In genomic region chr1:136066621-136067020, GRCm38 (mm10) we compare ENCODE assay signal across 32 mouse cellular contexts. TPM values are rescaled to one million over a fixed set of nuclear protein-coding genes. Genes with fewer than 3 reads are reported as not detected.
DNase-seq lines count a peak whose midpoint lies in the region; ATAC-seq lines count a peak whose summit lies in the region.
"Had no signal": no experiment of that assay in that cellular context is flagged by ENCODE, and none has a peak within 500 bp of the region (broad histone marks: within the 10 kb centered on the region; RNA-seq: fewer than 3 reads in every experiment).

No protein-coding gene starts in this region.

- peak; percentile 36 for DNase-seq in embryonic facial prominence, embryonic 14.5 days (ENCODE audit: low spot score)
- no peak for DNase-seq in embryonic facial prominence, embryonic 10.5 days (ENCODE audit: low spot score)
- DNase-seq in gastrocnemius, adult 8-10 months (ENCODE audit: low spot score in 2 of 2): peak; percentile 69 to 84
- peak; percentile 78 for DNase-seq in gastrocnemius, postnatal 25 days
- peak; percentile 93 for DNase-seq in skeletal muscle tissue, adult 2 months (ENCODE audit: low read depth, low spot score)
- DNase-seq in spleen, adult 18-20 months: no peak
- DNase-seq in retina, postnatal 1 day: no peak
- DNase-seq in kidney, adult 18-20 months: no peak
- DNase-seq: adrenal gland, postnatal 10 days; adrenal gland, postnatal 36 days; cerebellum, adult 18-20 months; cerebellum, adult 9-10 months; cerebellum, postnatal 25 days; heart, adult 18-20 months; heart, postnatal 14 days; heart, postnatal 4 days had no signal

- H3K9ac ChIP-seq in embryonic facial prominence, embryonic 14.5 days (ENCODE audit: low read depth, low read length): no peak overlapping the region
- H3K9ac ChIP-seq: embryonic facial prominence, embryonic 13.5 days; forebrain, embryonic 13.5 days; heart, embryonic 13.5 days; hindbrain, embryonic 15.5 days had no signal

- no peak overlapping the region for H3K4me3 ChIP-seq in embryonic facial prominence, embryonic 14.5 days (ENCODE audit: low read depth, low read length)
- H3K4me3 ChIP-seq in embryonic facial prominence, embryonic 10.5 days: no peak overlapping the region
- H3K4me3 ChIP-seq: embryonic facial prominence, embryonic 13.5 days; forebrain, embryonic 10.5 days; forebrain, embryonic 13.5 days; heart, embryonic 10.5 days; heart, embryonic 13.5 days; hindbrain, embryonic 15.5 days had no signal

- H3K27me3 ChIP-seq in embryonic facial prominence, embryonic 14.5 days (replicated peaks; ENCODE audit: control insufficient read depth, insufficient read depth, low read length): no peaks in the 10 kb centered on the region
- H3K27me3 ChIP-seq in embryonic facial prominence, embryonic 10.5 days (replicated peaks; ENCODE audit: low read depth, poor library complexity, severe bottlenecking): no peaks in the 10 kb centered on the region
- H3K27me3 ChIP-seq: embryonic facial prominence, embryonic 13.5 days; forebrain, embryonic 13.5 days; heart, embryonic 13.5 days; hindbrain, embryonic 15.5 days had no signal

- no peaks in the 10 kb centered on the region for H3K9me3 ChIP-seq in embryonic facial prominence, embryonic 14.5 days (ENCODE audit: control insufficient read depth, low read length)
- no peaks in the 10 kb centered on the region for H3K9me3 ChIP-seq in embryonic facial prominence, embryonic 10.5 days
- H3K9me3 ChIP-seq: embryonic facial prominence, embryonic 13.5 days; forebrain, embryonic 10.5 days; forebrain, embryonic 13.5 days; G1E; heart, embryonic 10.5 days; heart, embryonic 13.5 days; hindbrain, embryonic 15.5 days had no signal

- no peak for ATAC-seq in embryonic facial prominence, embryonic 14.5 days (ENCODE audit: low read depth)
- ATAC-seq: forebrain, embryonic 13.5 days; forebrain, embryonic 16.5 days; intestine, postnatal 0 days; Patski had no signal

- WGBS in embryonic facial prominence, embryonic 14.5 days: 40% methylated on average over 1 of the region's 1 CpGs
- WGBS in embryonic facial prominence, embryonic 10.5 days: 62% methylated on average over 1 of the region's 1 CpGs

- no peak overlapping the region for H3K27ac ChIP-seq in embryonic facial prominence, embryonic 14.5 days (replicated peaks; ENCODE audit: low read depth, low read length)
- H3K27ac ChIP-seq in embryonic facial prominence, embryonic 10.5 days (replicated peaks): no peak overlapping the region
- H3K27ac ChIP-seq: embryonic facial prominence, embryonic 13.5 days; forebrain, embryonic 10.5 days; forebrain, embryonic 13.5 days; heart, embryonic 10.5 days; heart, embryonic 13.5 days; hindbrain, embryonic 15.5 days had no signal

- no peaks in the 10 kb centered on the region for H3K4me1 ChIP-seq in embryonic facial prominence, embryonic 14.5 days (ENCODE audit: control insufficient read depth, insufficient read depth, low read length)
- H3K4me1 ChIP-seq in embryonic facial prominence, embryonic 10.5 days: 0 out of 2 replicates have a peak, but pooled peaks cover 7% of the 10 kb centered on the region
- H3K4me1 ChIP-seq: embryonic facial prominence, embryonic 13.5 days had no signal

- H3K36me3 ChIP-seq in embryonic facial prominence, embryonic 14.5 days (ENCODE audit: control insufficient read depth, insufficient read depth, low read length): no peaks in the 10 kb centered on the region
- no peaks in the 10 kb centered on the region for H3K36me3 ChIP-seq in embryonic facial prominence, embryonic 10.5 days (replicated peaks)
- H3K36me3 ChIP-seq: embryonic facial prominence, embryonic 13.5 days; forebrain, embryonic 10.5 days; G1E; heart, embryonic 10.5 days; heart, embryonic 13.5 days; hindbrain, embryonic 15.5 days had no signal

- no peak overlapping the region for H3K4me2 ChIP-seq in embryonic facial prominence, embryonic 14.5 days (ENCODE audit: low read depth, low read length)
- H3K4me2 ChIP-seq: embryonic facial prominence, embryonic 13.5 days; forebrain, embryonic 13.5 days; heart, embryonic 13.5 days; hindbrain, embryonic 15.5 days had no signal

RNA-seq across cellular contexts. Expression of gene Cacna1s, which starts 14.1 kb away (rescaled TPM):
- 11.2 and 12.1 TPM in 2 replicates for polyA plus RNA-seq in embryonic facial prominence, embryonic 14.5 days (2014; fragmentation: Nextera tagmentation; extraction: Ambion mirVana)
- polyA plus RNA-seq in embryonic facial prominence, embryonic 10.5 days (2016; fragmentation: Nextera tagmentation; extraction: Ambion mirVana): 0.06 and 0.16 TPM in 2 replicates
- total RNA-seq in gastrocnemius, adult 8-10 months (2022): 1,000 to 10,000 TPM in 3 of 4 experiments, 100 to 1,000 TPM in 1; 844 to 1,101 (median 1,067) TPM
- 100 to 1,000 TPM; 763 to 788 TPM for total RNA-seq in gastrocnemius, postnatal 25 days (2021)
- total RNA-seq: common myeloid progenitor, adult 5-6 weeks had no signal
- polyA plus RNA-seq: forebrain, embryonic 10.5 days; forebrain, embryonic 13.5 days; G1E; Patski had no signal

RNA-seq across cellular contexts. Expression of gene Ascl5, which starts 16.0 kb away (rescaled TPM):
- 0.67 TPM in 1 of 2 replicates, not detected in the other for polyA plus RNA-seq in embryonic facial prominence, embryonic 14.5 days (2014; fragmentation: Nextera tagmentation; extraction: Ambion mirVana)
- polyA plus RNA-seq in embryonic facial prominence, embryonic 10.5 days (2016; fragmentation: Nextera tagmentation; extraction: Ambion mirVana): 0.47 TPM in 1 of 2 replicates, not detected in the other
- total RNA-seq in gastrocnemius, adult 8-10 months (2022): not detected
- not detected for total RNA-seq in gastrocnemius, postnatal 25 days (2021)
- total RNA-seq: adrenal gland, adult 18-20 months; adrenal gland, postnatal 10 days; adrenal gland, postnatal 36 days; CH12.LX; common myeloid progenitor, adult 5-6 weeks; G1E; heart, adult 18-20 months; heart, postnatal 14 days; heart, postnatal 4 days had no signal
- polyA plus RNA-seq: forebrain, embryonic 10.5 days; forebrain, embryonic 13.5 days; forebrain, embryonic 16.5 days; G1E; gonadal fat pad, adult 2 months; heart, embryonic 10.5 days; heart, embryonic 13.5 days; heart, embryonic 16.5 days; hindbrain, embryonic 11.5 days; intestine, postnatal 0 days; Patski had no signal

RNA-seq across cellular contexts. Expression of gene Tmem9, which starts 58.7 kb away (rescaled TPM):
- polyA plus RNA-seq in embryonic facial prominence, embryonic 14.5 days (2014; fragmentation: Nextera tagmentation; extraction: Ambion mirVana): 93.3 and 112 TPM in 2 replicates
- 139 and 142 TPM in 2 replicates for polyA plus RNA-seq in embryonic facial prominence, embryonic 10.5 days (2016; fragmentation: Nextera tagmentation; extraction: Ambion mirVana)
- total RNA-seq in gastrocnemius, adult 8-10 months (2022): 10 to 100 TPM in 1 of 4 experiments, 1 to 10 TPM in 3; 8.6 to 12.9 (median 9.6) TPM
- 1 to 10 TPM; 5.8 to 7.0 TPM for total RNA-seq in gastrocnemius, postnatal 25 days (2021)

Comparison
In these comparisons a context has a peak if more than half of its experiments do, and no peak if none do; other contexts are left out.
1. DNase-seq: peak in embryonic facial prominence, embryonic 14.5 days (single experiment), gastrocnemius, adult 8-10 months (2 of 2), gastrocnemius, postnatal 25 days (single experiment) and skeletal muscle tissue, adult 2 months (single experiment); none in embryonic facial prominence, embryonic 10.5 days (single experiment), spleen, adult 18-20 months (0 of 2), retina, postnatal 1 day (single experiment) and kidney, adult 18-20 months (single experiment).